Mouse (Mus musculus): ENCODE data around the gene Tmem44. TPM values are rescaled to one million over a fixed set of nuclear protein-coding genes. Genes with fewer than 3 reads are reported as not detected.

Tmem44 gene
- total RNA-seq, 2 experiments from 2014 or later = 0.42 TPM; not detected in 1

DNA sequence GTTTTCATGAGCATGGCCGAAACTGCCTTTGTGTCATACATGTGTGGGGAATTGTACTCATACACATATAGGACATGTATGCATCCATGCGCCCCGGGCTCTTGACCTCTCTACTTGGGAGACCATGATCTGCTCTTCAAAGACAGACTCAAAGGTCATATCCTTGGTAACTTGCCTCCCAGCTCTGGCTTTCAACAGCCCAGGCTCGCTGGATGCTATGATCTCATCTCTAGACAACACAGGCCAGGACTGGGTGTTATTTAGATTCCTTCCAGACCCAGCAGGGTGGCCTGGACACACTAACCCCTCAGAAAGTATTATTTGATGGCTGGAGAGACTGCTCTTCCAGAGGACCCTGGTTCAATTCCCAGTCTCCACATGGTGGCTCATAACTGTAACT lies 45.8 kb downstream of the Tmem44 start:
- no peak for ATAC-seq (replicated peaks; ENCODE audit: low FRiP score, poor library complexity, severe bottlenecking)

GRCm38 (mm10) chr16:30503958-30504357 lies 46.7 kb downstream of the Tmem44 start:
- peak; percentile 85 for ATAC-seq (replicated peaks; ENCODE audit: low FRiP score, poor library complexity, severe bottlenecking)

GRCm38 (mm10) chr16:30502221-30502891 lies 48.3 kb downstream of the Tmem44 start:
- ATAC-seq (replicated peaks; ENCODE audit: low FRiP score, poor library complexity, severe bottlenecking) = no peak

GRCm38 (mm10) chr16:30501621-30502020 lies 49.0 kb downstream of the Tmem44 start:
- no peak for ATAC-seq (replicated peaks; ENCODE audit: low FRiP score, poor library complexity, severe bottlenecking)

DNA sequence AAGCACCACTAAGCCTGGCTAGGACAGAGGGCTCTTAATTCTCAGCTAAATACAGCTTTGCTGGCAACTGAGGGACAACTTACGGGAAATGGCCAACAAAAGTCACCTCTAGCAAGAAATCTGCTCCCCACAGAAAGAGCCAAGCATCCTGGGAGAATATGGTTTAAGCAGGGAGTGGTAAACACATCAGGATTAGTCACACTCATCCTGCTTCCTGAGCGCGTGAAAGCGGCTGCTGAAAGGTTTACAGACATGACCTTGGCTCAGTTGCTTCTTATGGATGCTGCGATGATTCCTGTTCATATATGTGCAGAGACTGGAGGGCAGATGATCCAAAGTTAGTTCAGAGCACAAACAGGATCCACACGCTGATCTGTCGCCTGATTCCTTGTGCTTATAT lies 50.4 kb downstream of the Tmem44 start:
- no peak for ATAC-seq (replicated peaks; ENCODE audit: low FRiP score, poor library complexity, severe bottlenecking)

- no peak for ATAC-seq (replicated peaks; ENCODE audit: low FRiP score, poor library complexity, severe bottlenecking)
Observed at GRCm38 (mm10) chr16:30499126-30499857, 51.4 kb downstream of the Tmem44 start.

- no peak for ATAC-seq (replicated peaks; ENCODE audit: low FRiP score, poor library complexity, severe bottlenecking)
Observed at GRCm38 (mm10) chr16:30497307-30497706, 53.3 kb downstream of the Tmem44 start.

GRCm38 (mm10) chr16:30494883-30495282 lies 55.8 kb downstream of the Tmem44 start:
- no peak for ATAC-seq (replicated peaks; ENCODE audit: low FRiP score, poor library complexity, severe bottlenecking)

GRCm38 (mm10) chr16:30491742-30492141 lies 58.9 kb downstream of the Tmem44 start:
- ATAC-seq (replicated peaks; ENCODE audit: low FRiP score, poor library complexity, severe bottlenecking) = no peak

DNA sequence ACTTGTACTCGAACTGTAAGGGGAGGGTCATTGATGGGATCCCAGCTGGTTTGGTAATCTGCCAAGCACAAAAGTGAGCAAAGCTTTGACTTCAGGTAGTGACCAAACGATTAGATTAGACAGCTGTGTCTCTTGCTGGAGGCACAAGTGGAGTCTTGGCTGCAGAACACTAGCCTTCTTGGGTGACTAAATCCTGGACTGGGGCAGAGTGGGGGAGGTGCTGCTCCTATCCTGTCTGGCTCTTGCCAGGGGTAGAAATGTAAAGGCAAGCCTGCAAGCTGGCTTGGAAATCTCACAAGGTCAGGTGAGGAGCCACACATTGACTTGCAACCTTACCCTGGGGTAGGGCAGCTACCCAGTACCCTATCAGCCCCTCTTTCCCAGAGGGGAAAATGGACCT lies 59.9 kb downstream of the Tmem44 start:
- no peak for ATAC-seq (replicated peaks; ENCODE audit: low FRiP score, poor library complexity, severe bottlenecking)

DNA sequence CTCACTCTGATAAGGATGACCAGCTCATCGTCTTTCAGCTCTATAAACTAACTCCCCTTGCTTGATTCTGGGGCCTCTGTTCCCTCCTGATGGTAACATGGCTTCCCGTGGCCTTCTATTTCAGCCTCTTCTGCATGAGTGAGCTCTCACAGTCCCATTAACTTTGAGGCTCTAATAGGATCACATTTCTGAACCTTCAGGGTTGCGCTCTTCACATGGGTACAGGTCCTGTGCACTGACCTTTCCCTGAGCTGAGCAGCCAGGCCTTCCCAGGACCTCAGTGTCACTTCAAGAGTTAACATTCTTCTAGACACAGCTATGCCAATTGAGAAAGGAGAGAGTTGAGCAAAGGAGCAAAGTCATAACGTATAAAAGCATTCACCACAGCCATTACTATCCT lies 60.3 kb downstream of the Tmem44 start:
- ATAC-seq (replicated peaks; ENCODE audit: low FRiP score, poor library complexity, severe bottlenecking) = no peak

DNA sequence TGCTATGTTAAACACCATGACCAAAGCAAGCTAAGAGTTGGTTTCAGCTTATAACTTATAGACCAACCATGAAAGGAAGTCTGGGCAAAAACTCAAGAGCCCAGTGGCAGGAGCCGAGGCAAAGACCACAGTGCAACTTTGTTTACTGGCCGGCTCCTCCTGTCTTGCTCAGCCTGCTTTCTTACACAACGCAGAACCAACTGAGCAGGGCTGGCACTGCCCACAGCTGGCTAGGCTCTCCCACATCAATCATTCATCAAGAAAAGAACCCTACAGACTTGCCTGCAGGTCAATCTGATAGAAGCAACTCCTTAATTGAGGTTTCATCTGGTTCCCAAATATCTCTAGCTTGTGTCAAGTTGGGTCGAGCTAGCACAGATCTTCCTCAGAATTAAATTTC lies 61.0 kb downstream of the Tmem44 start:
- no peak for ATAC-seq (replicated peaks; ENCODE audit: low FRiP score, poor library complexity, severe bottlenecking)

- no peak for ATAC-seq (replicated peaks; ENCODE audit: low FRiP score, poor library complexity, severe bottlenecking)
Observed at GRCm38 (mm10) chr16:30486498-30486897, 64.1 kb downstream of the Tmem44 start.

- ATAC-seq (replicated peaks; ENCODE audit: low FRiP score, poor library complexity, severe bottlenecking) = no peak
Observed at GRCm38 (mm10) chr16:30477791-30478190, 72.9 kb downstream of the Tmem44 start.

- no peak for ATAC-seq (replicated peaks; ENCODE audit: low FRiP score, poor library complexity, severe bottlenecking)
Observed at GRCm38 (mm10) chr16:30477006-30477405, 73.6 kb downstream of the Tmem44 start.

- ATAC-seq (replicated peaks; ENCODE audit: low FRiP score, poor library complexity, severe bottlenecking) = no peak
Observed at GRCm38 (mm10) chr16:30475633-30476461, 74.8 kb downstream of the Tmem44 start.

GRCm38 (mm10) chr16:30472447-30472846 lies 78.2 kb downstream of the Tmem44 start:
- no peak for ATAC-seq (replicated peaks; ENCODE audit: low FRiP score, poor library complexity, severe bottlenecking)

- ATAC-seq (replicated peaks; ENCODE audit: low FRiP score, poor library complexity, severe bottlenecking) = no peak
Observed at GRCm38 (mm10) chr16:30471912-30472311, 78.7 kb downstream of the Tmem44 start.

- ATAC-seq (replicated peaks; ENCODE audit: low FRiP score, poor library complexity, severe bottlenecking) = no peak
Observed at GRCm38 (mm10) chr16:30468944-30469343, 81.7 kb downstream of the Tmem44 start.

GRCm38 (mm10) chr16:30465680-30466298 lies 84.9 kb downstream of the Tmem44 start:
- ATAC-seq (replicated peaks; ENCODE audit: low FRiP score, poor library complexity, severe bottlenecking) = peak; percentile 63; the same call in 1 of the 2 replicates
